Mouse (Mus musculus): ENCODE measurements around the gene Ust. TPM values are rescaled to one million over a fixed set of nuclear protein-coding genes. Genes with fewer than 3 reads are reported as not detected.

The Ust gene
- polyA plus RNA-seq, 1 experiment: 32.9 TPM

GRCm38 (mm10) chr10:8299166-8299565, 219.5 kb downstream of the Ust start:
- H3K4me1 ChIP-seq (ENCODE audit: control insufficient read depth, insufficient read depth, low read length): peaks cover 10% of the 10 kb centered on the region; the same call in 1 of the 2 replicates
- H3K27ac ChIP-seq (ENCODE audit: insufficient read depth, low read length): no peak overlapping the region
- WGBS: 6% methylated on average over 1 of the region's 1 CpGs
- no peak overlapping the region for H3K4me3 ChIP-seq (replicated peaks; ENCODE audit: insufficient read depth, low read depth, low read length)
- H3K27me3 ChIP-seq (ENCODE audit: control insufficient read depth, insufficient read depth, low read length): no peaks in the 10 kb centered on the region
- TF ChIP-seq POLR2A (IDR thresholded peaks at IDR 0.05; ENCODE audit: borderline replicate concordance, insufficient read depth, low read length): no peak
- TF ChIP-seq CTCF (IDR thresholded peaks at IDR 0.05; ENCODE audit: borderline replicate concordance, insufficient read depth, low read depth, low read length): no peak
- DNase-seq: peak in 1 of 2 experiments; percentile 59

GRCm38 (mm10) chr10:8297214-8297613, 221.4 kb downstream of the Ust start:
- no peaks in the 10 kb centered on the region for H3K27me3 ChIP-seq (ENCODE audit: control insufficient read depth, insufficient read depth, low read length)
- peaks cover 5% of the 10 kb centered on the region; the same call in 1 of the 2 replicates for H3K4me1 ChIP-seq (ENCODE audit: control insufficient read depth, insufficient read depth, low read length)
- DNase-seq: peak in 1 of 2 experiments; percentile 4
- no peak overlapping the region for H3K4me3 ChIP-seq (replicated peaks; ENCODE audit: insufficient read depth, low read depth, low read length)
- 74% methylated on average over 2 of the region's 2 CpGs for WGBS
- TF ChIP-seq POLR2A (IDR thresholded peaks at IDR 0.05; ENCODE audit: borderline replicate concordance, insufficient read depth, low read length): no peak
- TF ChIP-seq CTCF (IDR thresholded peaks at IDR 0.05; ENCODE audit: borderline replicate concordance, insufficient read depth, low read depth, low read length): no peak
- H3K27ac ChIP-seq (ENCODE audit: insufficient read depth, low read length): no peak overlapping the region

GRCm38 (mm10) chr10:8290661-8291060, 228.0 kb downstream of the Ust start:
- TF ChIP-seq CTCF (IDR thresholded peaks at IDR 0.05; ENCODE audit: borderline replicate concordance, insufficient read depth, low read depth, low read length) (no peak), POLR2A (IDR thresholded peaks at IDR 0.05; ENCODE audit: borderline replicate concordance, insufficient read depth, low read length) (no peak)
- 47% methylated on average over 5 of the region's 5 CpGs for WGBS
- peaks cover 15% of the 10 kb centered on the region for H3K4me1 ChIP-seq (ENCODE audit: control insufficient read depth, insufficient read depth, low read length)
- H3K4me3 ChIP-seq (replicated peaks; ENCODE audit: insufficient read depth, low read depth, low read length): no peak overlapping the region
- no peak overlapping the region for H3K27ac ChIP-seq (ENCODE audit: insufficient read depth, low read length)
- no peaks in the 10 kb centered on the region for H3K27me3 ChIP-seq (ENCODE audit: control insufficient read depth, insufficient read depth, low read length)
- no peak for DNase-seq

GRCm38 (mm10) chr10:8287350-8287791, 231.3 kb downstream of the Ust start:
- Histone ChIP-seq H3K4me1 (ENCODE audit: control insufficient read depth, insufficient read depth, low read length) (peaks cover 20% of the 10 kb centered on the region), H3K27me3 (ENCODE audit: control insufficient read depth, insufficient read depth, low read length) (no peaks in the 10 kb centered on the region), H3K27ac (ENCODE audit: insufficient read depth, low read length) (peak overlapping the region; percentile 36), H3K4me3 (replicated peaks; ENCODE audit: insufficient read depth, low read depth, low read length) (no peak overlapping the region)
- DNase-seq: peak; percentile 71 to 83
- no peak for TF ChIP-seq POLR2A (IDR thresholded peaks at IDR 0.05; ENCODE audit: borderline replicate concordance, insufficient read depth, low read length)
- no peak for TF ChIP-seq CTCF (IDR thresholded peaks at IDR 0.05; ENCODE audit: borderline replicate concordance, insufficient read depth, low read depth, low read length)
- 5% methylated on average over 6 of the region's 6 CpGs for WGBS

- WGBS: 24% methylated on average over 3 of the region's 3 CpGs
- Histone ChIP-seq H3K27me3 (ENCODE audit: control insufficient read depth, insufficient read depth, low read length) (no peaks in the 10 kb centered on the region), H3K4me1 (ENCODE audit: control insufficient read depth, insufficient read depth, low read length) (peaks cover 20% of the 10 kb centered on the region), H3K27ac (ENCODE audit: insufficient read depth, low read length) (peak overlapping the region; percentile 11; the same call in 1 of the 2 replicates), H3K4me3 (replicated peaks; ENCODE audit: insufficient read depth, low read depth, low read length) (no peak overlapping the region)
- no peak for TF ChIP-seq POLR2A (IDR thresholded peaks at IDR 0.05; ENCODE audit: borderline replicate concordance, insufficient read depth, low read length)
- no peak for TF ChIP-seq CTCF (IDR thresholded peaks at IDR 0.05; ENCODE audit: borderline replicate concordance, insufficient read depth, low read depth, low read length)
- peak; percentile 49 to 77 for DNase-seq
Measured at GRCm38 (mm10) chr10:8283991-8284390, 234.6 kb downstream of the Ust start.

GRCm38 (mm10) chr10:8277094-8277493, 241.5 kb downstream of the Ust start:
- 72% methylated on average over 5 of the region's 5 CpGs for WGBS
- no peak for TF ChIP-seq CTCF (IDR thresholded peaks at IDR 0.05; ENCODE audit: borderline replicate concordance, insufficient read depth, low read depth, low read length)
- TF ChIP-seq POLR2A (IDR thresholded peaks at IDR 0.05; ENCODE audit: borderline replicate concordance, insufficient read depth, low read length): no peak

GRCm38 (mm10) chr10:8269681-8270080, 248.9 kb downstream of the Ust start:
- Histone ChIP-seq H3K27me3 (ENCODE audit: control insufficient read depth, insufficient read depth, low read length) (no peaks in the 10 kb centered on the region), H3K27ac (ENCODE audit: insufficient read depth, low read length) (no peak overlapping the region), H3K4me1 (ENCODE audit: control insufficient read depth, insufficient read depth, low read length) (no peaks in the 10 kb centered on the region), H3K4me3 (replicated peaks; ENCODE audit: insufficient read depth, low read depth, low read length) (no peak overlapping the region)
- no peak for DNase-seq
- WGBS: 92% methylated on average over 4 of the region's 4 CpGs
- TF ChIP-seq CTCF (IDR thresholded peaks at IDR 0.05; ENCODE audit: borderline replicate concordance, insufficient read depth, low read depth, low read length): no peak
- no peak for TF ChIP-seq POLR2A (IDR thresholded peaks at IDR 0.05; ENCODE audit: borderline replicate concordance, insufficient read depth, low read length)

More at GRCm38 (mm10) chr10:8277094-8277493, 241.5 kb downstream of the Ust start:
- Histone ChIP-seq H3K4me3 (replicated peaks; ENCODE audit: insufficient read depth, low read depth, low read length) (no peak overlapping the region), H3K4me1 (ENCODE audit: control insufficient read depth, insufficient read depth, low read length) (no peaks in the 10 kb centered on the region), H3K27ac (ENCODE audit: insufficient read depth, low read length) (no peak overlapping the region), H3K27me3 (ENCODE audit: control insufficient read depth, insufficient read depth, low read length) (no peaks in the 10 kb centered on the region)
- DNase-seq: peak in 1 of 2 experiments; percentile 4

- Histone ChIP-seq H3K27me3 (ENCODE audit: control insufficient read depth, insufficient read depth, low read length) (no peaks in the 10 kb centered on the region), H3K4me3 (replicated peaks; ENCODE audit: insufficient read depth, low read depth, low read length) (no peak overlapping the region), H3K27ac (ENCODE audit: insufficient read depth, low read length) (no peak overlapping the region), H3K4me1 (ENCODE audit: control insufficient read depth, insufficient read depth, low read length) (no peaks in the 10 kb centered on the region)
- WGBS: 51% methylated on average over 4 of the region's 4 CpGs
- TF ChIP-seq POLR2A (IDR thresholded peaks at IDR 0.05; ENCODE audit: borderline replicate concordance, insufficient read depth, low read length) (no peak), CTCF (IDR thresholded peaks at IDR 0.05; ENCODE audit: borderline replicate concordance, insufficient read depth, low read depth, low read length) (no peak)
- DNase-seq: no peak
Measured at GRCm38 (mm10) chr10:8259716-8260115, 258.9 kb downstream of the Ust start.

All from cerebellum, adult 2 months (tissue).